Mouse (Mus musculus): ENCODE results near the gene Tmco4. TPM values are rescaled to one million over a fixed set of nuclear protein-coding genes. Genes with fewer than 3 reads are reported as not detected.

Gene Tmco4
- polyA plus RNA-seq, 1 experiment from 2014 or later = 3.7 TPM

GRCm38 (mm10) chr4:138965871-138966270, 6.8 kb upstream of the Tmco4 start:
- no peaks in the 10 kb centered on the region for H3K27me3 ChIP-seq (ENCODE audit: insufficient read depth, low read length)
- no peak overlapping the region for H3K4me3 ChIP-seq (ENCODE audit: low read depth, low read length)
- no peaks in the 10 kb centered on the region for H3K36me3 ChIP-seq (ENCODE audit: insufficient read depth)
- TF ChIP-seq CTCF (IDR thresholded peaks at IDR 0.05; ENCODE audit: low read depth) = no peak
- no peak overlapping the region for H3K4me2 ChIP-seq
- DNase-seq = no peak
- no peaks in the 10 kb centered on the region for H3K9me3 ChIP-seq (ENCODE audit: low read depth, low read length)
- H3K4me1 ChIP-seq (ENCODE audit: insufficient read depth) = no peaks in the 10 kb centered on the region
- WGBS = 53% methylated on average over 5 of the region's 5 CpGs
- H3K9ac ChIP-seq = no peak overlapping the region
- ATAC-seq (ENCODE audit: insufficient read depth) = no peak
- no peak overlapping the region for H3K27ac ChIP-seq (ENCODE audit: low read depth)

GRCm38 (mm10) chr4:138966866-138967265, 5.8 kb upstream of the Tmco4 start, which contains the start of gene Rnf186:
Gene Rnf186 (plus strand): TSS chr4:138967112.
- Histone ChIP-seq H3K27ac (ENCODE audit: low read depth) (no peak within 1 kb of the TSS), H3K36me3 (ENCODE audit: insufficient read depth) (no peaks in the 10 kb centered on the region), H3K4me3 (ENCODE audit: low read depth, low read length) (no peak within 1 kb of the TSS), H3K9ac (no peak within 1 kb of the TSS), H3K9me3 (ENCODE audit: low read depth, low read length) (no peaks in the 10 kb centered on the region), H3K4me1 (ENCODE audit: insufficient read depth) (peaks cover under 1% of the 10 kb centered on the region; the same call in 1 of the 2 replicates), H3K4me2 (no peak within 1 kb of the TSS), H3K27me3 (ENCODE audit: insufficient read depth, low read length) (no peaks in the 10 kb centered on the region)
- DNase-seq = peak; percentile 50
- WGBS = 75% methylated on average over 13 of the region's 13 CpGs
- TF ChIP-seq CTCF (IDR thresholded peaks at IDR 0.05; ENCODE audit: low read depth) = no peak
- ATAC-seq (ENCODE audit: insufficient read depth) = no peak

- H3K36me3 ChIP-seq (ENCODE audit: insufficient read depth) = no peaks in the 10 kb centered on the region
- ATAC-seq (ENCODE audit: insufficient read depth) (no peak), DNase-seq (no peak)
- no peak for TF ChIP-seq CTCF (IDR thresholded peaks at IDR 0.05; ENCODE audit: low read depth)
- no peaks in the 10 kb centered on the region for H3K27me3 ChIP-seq (ENCODE audit: insufficient read depth, low read length)
- no peak overlapping the region for H3K4me3 ChIP-seq (ENCODE audit: low read depth, low read length)
- 79% methylated on average over 15 of the region's 15 CpGs for WGBS
- H3K4me1 ChIP-seq (ENCODE audit: insufficient read depth) = peaks cover 6% of the 10 kb centered on the region; the same call in 1 of the 2 replicates
- H3K9me3 ChIP-seq (ENCODE audit: low read depth, low read length) = no peaks in the 10 kb centered on the region
- H3K4me2 ChIP-seq = no peak overlapping the region
- H3K27ac ChIP-seq (ENCODE audit: low read depth) = no peak overlapping the region
- H3K9ac ChIP-seq = no peak overlapping the region
Observed at GRCm38 (mm10) chr4:138967485-138967884, 5.2 kb upstream of the Tmco4 start.

GRCm38 (mm10) chr4:138968772-138969556, 3.7 kb upstream of the Tmco4 start:
- Histone ChIP-seq H3K36me3 (ENCODE audit: insufficient read depth) (no peaks in the 10 kb centered on the region), H3K4me3 (ENCODE audit: low read depth, low read length) (no peak overlapping the region), H3K27me3 (ENCODE audit: insufficient read depth, low read length) (no peaks in the 10 kb centered on the region), H3K9me3 (ENCODE audit: low read depth, low read length) (no peaks in the 10 kb centered on the region), H3K9ac (no peak overlapping the region), H3K4me2 (no peak overlapping the region), H3K4me1 (ENCODE audit: insufficient read depth) (peaks cover 10% of the 10 kb centered on the region; the same call in 1 of the 2 replicates), H3K27ac (ENCODE audit: low read depth) (no peak overlapping the region)
- DNase-seq (no peak), ATAC-seq (ENCODE audit: insufficient read depth) (no peak)
- WGBS = 34% methylated on average over 16 of the region's 16 CpGs
- TF ChIP-seq CTCF (IDR thresholded peaks at IDR 0.05; ENCODE audit: low read depth) = no peak

GRCm38 (mm10) chr4:138969736-138970135, 3.0 kb upstream of the Tmco4 start:
- 22% methylated on average over 9 of the region's 9 CpGs for WGBS
- no peak for ATAC-seq (ENCODE audit: insufficient read depth)
- Histone ChIP-seq H3K4me2 (no peak overlapping the region), H3K36me3 (ENCODE audit: insufficient read depth) (no peaks in the 10 kb centered on the region), H3K27me3 (ENCODE audit: insufficient read depth, low read length) (no peaks in the 10 kb centered on the region), H3K9ac (no peak overlapping the region), H3K9me3 (ENCODE audit: low read depth, low read length) (no peaks in the 10 kb centered on the region), H3K4me3 (ENCODE audit: low read depth, low read length) (no peak overlapping the region), H3K4me1 (ENCODE audit: insufficient read depth) (peaks cover 10% of the 10 kb centered on the region; the same call in 1 of the 2 replicates), H3K27ac (ENCODE audit: low read depth) (no peak overlapping the region)
- no peak for TF ChIP-seq CTCF (IDR thresholded peaks at IDR 0.05; ENCODE audit: low read depth)
- DNase-seq = peak; percentile 37

GRCm38 (mm10) chr4:138971371-138971770, 1.3 kb upstream of the Tmco4 start:
- H3K9ac ChIP-seq = no peak overlapping the region
- DNase-seq (no peak), ATAC-seq (ENCODE audit: insufficient read depth) (no peak)
- WGBS = 89% methylated on average over 6 of the region's 6 CpGs
- no peaks in the 10 kb centered on the region for H3K27me3 ChIP-seq (ENCODE audit: insufficient read depth, low read length)
- no peaks in the 10 kb centered on the region for H3K36me3 ChIP-seq (ENCODE audit: insufficient read depth)
- H3K9me3 ChIP-seq (ENCODE audit: low read depth, low read length) = no peaks in the 10 kb centered on the region
- no peak overlapping the region for H3K27ac ChIP-seq (ENCODE audit: low read depth)
- H3K4me3 ChIP-seq (ENCODE audit: low read depth, low read length) = no peak overlapping the region
- TF ChIP-seq CTCF (IDR thresholded peaks at IDR 0.05; ENCODE audit: low read depth) = no peak
- H3K4me1 ChIP-seq (ENCODE audit: insufficient read depth) = peaks cover 10% of the 10 kb centered on the region; the same call in 1 of the 2 replicates
- no peak overlapping the region for H3K4me2 ChIP-seq

GRCm38 (mm10) chr4:138972139-138972826, 405 bp upstream of the Tmco4 start:
- peak overlapping the region; percentile 87 for H3K27ac ChIP-seq (ENCODE audit: low read depth)
- ATAC-seq (ENCODE audit: insufficient read depth) = peak; percentile 57
- no peaks in the 10 kb centered on the region for H3K9me3 ChIP-seq (ENCODE audit: low read depth, low read length)
- no peaks in the 10 kb centered on the region for H3K27me3 ChIP-seq (ENCODE audit: insufficient read depth, low read length)
- H3K36me3 ChIP-seq (ENCODE audit: insufficient read depth) = no peaks in the 10 kb centered on the region
- H3K4me1 ChIP-seq (ENCODE audit: insufficient read depth) = peaks cover 10% of the 10 kb centered on the region; the same call in 1 of the 2 replicates
- H3K9ac ChIP-seq = peak overlapping the region; percentile 90
- peak overlapping the region; percentile 63 for H3K4me3 ChIP-seq (ENCODE audit: low read depth, low read length)
- H3K4me2 ChIP-seq = peak overlapping the region; percentile 99
- DNase-seq = peak; percentile 82
- 14% methylated on average over 20 of the region's 20 CpGs for WGBS
- TF ChIP-seq CTCF (IDR thresholded peaks at IDR 0.05; ENCODE audit: low read depth) = peak; percentile 27; the same call in 1 of the 2 replicates
